Mouse (Mus musculus): ENCODE data around the gene Grik5. TPM values are rescaled to one million over a fixed set of nuclear protein-coding genes. Genes with fewer than 3 reads are reported as not detected.

Grik5 gene
- polyA plus RNA-seq, 1 experiment from 2014 or later: 0.86 TPM

DNA sequence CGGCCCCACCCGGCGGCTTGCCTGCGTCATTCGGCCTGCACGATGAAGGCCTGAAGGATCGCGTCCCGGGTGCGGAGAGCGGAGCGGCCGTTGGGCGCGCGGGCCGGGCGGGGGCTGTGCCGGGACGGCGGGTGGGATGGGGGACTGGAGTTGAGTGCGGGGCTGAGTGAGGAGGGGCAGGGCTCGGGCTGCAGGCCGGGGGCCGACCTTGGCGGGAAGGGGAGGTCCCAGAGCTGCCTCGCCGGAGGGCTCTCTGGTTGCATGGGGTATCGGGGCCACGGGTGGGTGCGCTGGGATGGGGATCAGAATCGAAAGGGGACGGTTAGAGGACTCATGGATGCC is 5.2 kb upstream of the Grik5 start:
- H3K36me3 ChIP-seq: peaks cover 34% of the 10 kb centered on the region
- H3K9me3 ChIP-seq (replicated peaks): no peaks in the 10 kb centered on the region
- peak overlapping the region; percentile 97 for H3K9ac ChIP-seq
- H3K4me3 ChIP-seq (replicated peaks): peak overlapping the region; percentile 81
- H3K4me1 ChIP-seq (replicated peaks): peaks cover 61% of the 10 kb centered on the region
- H3K27me3 ChIP-seq: no peaks in the 10 kb centered on the region
- H3K4me2 ChIP-seq: peak overlapping the region; percentile 82
- DNase-seq (no peak), ATAC-seq (ENCODE audit: low read depth) (no peak)
- peak overlapping the region; percentile 87 for H3K27ac ChIP-seq
- WGBS (ENCODE audit: insufficient replicate concordance): 0% methylated on average over 33 of the region's 33 CpGs

DNA sequence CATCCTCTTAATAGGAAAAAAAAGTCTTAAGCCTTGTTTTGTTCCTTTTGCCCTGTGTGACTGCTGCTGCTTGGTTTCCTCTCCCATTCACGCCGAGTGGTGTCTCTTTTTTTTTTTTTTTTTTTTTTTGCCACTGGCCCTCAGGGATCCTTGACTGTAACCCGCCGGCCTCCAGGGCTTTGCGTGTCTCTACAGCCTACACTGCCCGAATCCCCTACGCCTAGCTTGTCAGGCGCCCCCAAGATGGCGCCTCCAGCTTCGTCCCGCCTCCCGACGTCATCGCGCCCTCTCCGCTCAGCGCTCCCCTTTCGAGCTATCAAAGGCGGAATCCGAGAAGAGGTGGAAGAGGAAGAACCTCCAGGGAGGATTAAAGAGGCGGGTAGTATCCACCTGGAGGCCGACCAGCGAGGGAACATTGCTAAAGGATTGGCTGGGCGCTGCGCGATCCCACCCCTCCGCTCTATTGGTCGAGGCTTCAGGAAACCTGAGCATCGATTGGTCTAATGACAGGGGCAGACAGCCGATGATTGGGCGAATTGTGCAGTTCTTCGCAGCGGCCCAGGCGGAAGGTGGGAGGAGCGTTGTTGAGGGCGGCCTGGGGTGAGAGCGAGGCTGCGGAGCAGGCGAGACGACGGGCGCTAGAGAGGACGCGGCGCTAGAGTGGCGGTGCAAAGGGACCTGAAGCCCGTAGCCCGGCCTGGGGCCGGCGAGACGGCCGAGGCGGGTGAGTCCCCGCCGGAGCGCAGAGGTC is 4.7 kb upstream of the Grik5 start:
- Histone ChIP-seq H3K4me1 (replicated peaks) (peaks cover 66% of the 10 kb centered on the region), H3K36me3 (peaks cover 28% of the 10 kb centered on the region), H3K4me2 (peak overlapping the region; percentile 86), H3K9ac (peak overlapping the region; percentile 97), H3K4me3 (replicated peaks) (peak overlapping the region; percentile 81), H3K27ac (peak overlapping the region; percentile 91), H3K27me3 (0 out of 2 replicates have a peak, but pooled peaks cover 2% of the 10 kb centered on the region), H3K9me3 (replicated peaks) (no peaks in the 10 kb centered on the region)
- WGBS (ENCODE audit: insufficient replicate concordance): under 1% methylated on average over 56 of the region's 56 CpGs
- DNase-seq (peak; percentile 97), ATAC-seq (ENCODE audit: low read depth) (peak; percentile 97)

- peak overlapping the region; percentile 69 for H3K4me3 ChIP-seq (replicated peaks)
- DNase-seq (no peak), ATAC-seq (ENCODE audit: low read depth) (no peak)
- peaks cover 23% of the 10 kb centered on the region for H3K36me3 ChIP-seq
- H3K9ac ChIP-seq: peak overlapping the region; percentile 81
- H3K27ac ChIP-seq: peak overlapping the region; percentile 91
- peak overlapping the region; percentile 86 for H3K4me2 ChIP-seq
- WGBS (ENCODE audit: insufficient replicate concordance): 11% methylated on average over 7 of the region's 7 CpGs
- no peaks in the 10 kb centered on the region for H3K9me3 ChIP-seq (replicated peaks)
- H3K27me3 ChIP-seq: 0 out of 2 replicates have a peak, but pooled peaks cover 5% of the 10 kb centered on the region
- H3K4me1 ChIP-seq (replicated peaks): peaks cover 71% of the 10 kb centered on the region
Observed at GRCm38 (mm10) chr7:25076296-25076662, 4.1 kb upstream of the Grik5 start.

DNA sequence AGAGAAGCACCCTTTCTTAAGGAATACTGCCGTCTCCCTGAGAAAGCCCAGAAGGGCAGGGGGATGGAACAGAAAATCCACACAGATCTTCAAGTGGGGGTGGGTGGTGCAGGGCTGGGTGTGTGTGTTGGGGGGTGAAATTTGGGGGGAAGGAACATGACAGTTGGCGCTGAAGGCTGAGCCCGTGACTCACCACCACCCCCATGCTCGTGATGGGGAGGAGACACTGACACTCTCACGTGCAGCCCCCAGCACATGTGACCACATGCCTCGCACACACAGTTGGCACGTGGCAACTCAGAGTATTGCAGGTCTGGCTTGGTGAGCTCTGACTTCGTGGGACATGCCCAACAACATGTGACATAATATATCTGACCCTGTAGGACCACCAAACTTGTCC is 1.8 kb upstream of the Grik5 start:
- WGBS (ENCODE audit: insufficient replicate concordance): 72% methylated on average over 8 of the region's 8 CpGs
- H3K9me3 ChIP-seq (replicated peaks): no peaks in the 10 kb centered on the region

GRCm38 (mm10) chr7:25072716-25073390 is 707 bp upstream of the Grik5 start:
- peaks cover 4% of the 10 kb centered on the region; the same call in 1 of the 2 replicates for H3K36me3 ChIP-seq
- H3K4me1 ChIP-seq (replicated peaks): peaks cover 60% of the 10 kb centered on the region
- peak overlapping the region; percentile 59 for H3K27ac ChIP-seq
- DNase-seq (peak; percentile 35), ATAC-seq (ENCODE audit: low read depth) (no peak)
- H3K9me3 ChIP-seq (replicated peaks): no peaks in the 10 kb centered on the region
- peak overlapping the region; percentile 60 for H3K4me3 ChIP-seq (replicated peaks)
- H3K4me2 ChIP-seq: peak overlapping the region; percentile 89
- 0 out of 2 replicates have a peak, but pooled peaks cover 5% of the 10 kb centered on the region for H3K27me3 ChIP-seq
- 1% methylated on average over 32 of the region's 33 CpGs for WGBS (ENCODE audit: insufficient replicate concordance)
- H3K9ac ChIP-seq: peak overlapping the region; percentile 75

More for the DNA sequence above, 1.8 kb upstream of the Grik5 start:
- Histone ChIP-seq H3K9ac (no peak overlapping the region), H3K27ac (no peak overlapping the region; the same call in 1 of the 2 replicates), H3K4me2 (no peak overlapping the region), H3K36me3 (no peaks in the 10 kb centered on the region), H3K4me3 (replicated peaks) (no peak overlapping the region), H3K4me1 (replicated peaks) (peaks cover 68% of the 10 kb centered on the region), H3K27me3 (0 out of 2 replicates have a peak, but pooled peaks cover 5% of the 10 kb centered on the region)
- ATAC-seq (ENCODE audit: low read depth): no peak
- no peak for DNase-seq

DNA sequence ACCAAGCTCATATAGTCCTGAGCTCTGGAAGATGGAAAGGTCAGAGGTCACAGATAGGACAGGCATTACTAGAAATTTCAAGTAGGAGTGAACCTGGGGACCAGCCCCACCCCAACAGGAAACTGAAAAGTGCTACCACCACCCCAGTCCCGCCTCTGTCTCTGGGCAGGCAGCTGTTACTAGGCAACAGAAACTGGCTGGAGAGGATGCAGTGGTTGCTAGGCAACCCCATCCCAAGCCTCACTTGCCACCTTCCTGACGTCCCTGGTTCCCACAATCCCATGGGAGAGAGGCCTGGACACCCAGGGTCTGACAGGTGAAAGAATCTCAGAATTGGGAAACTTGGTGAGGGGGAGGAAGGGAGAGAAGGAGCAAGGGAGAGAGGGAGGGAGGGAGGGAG is 3.4 kb downstream of the Grik5 start:
- no peak for DNase-seq
- WGBS (ENCODE audit: insufficient replicate concordance): 42% methylated on average over 2 of the region's 2 CpGs

DNA sequence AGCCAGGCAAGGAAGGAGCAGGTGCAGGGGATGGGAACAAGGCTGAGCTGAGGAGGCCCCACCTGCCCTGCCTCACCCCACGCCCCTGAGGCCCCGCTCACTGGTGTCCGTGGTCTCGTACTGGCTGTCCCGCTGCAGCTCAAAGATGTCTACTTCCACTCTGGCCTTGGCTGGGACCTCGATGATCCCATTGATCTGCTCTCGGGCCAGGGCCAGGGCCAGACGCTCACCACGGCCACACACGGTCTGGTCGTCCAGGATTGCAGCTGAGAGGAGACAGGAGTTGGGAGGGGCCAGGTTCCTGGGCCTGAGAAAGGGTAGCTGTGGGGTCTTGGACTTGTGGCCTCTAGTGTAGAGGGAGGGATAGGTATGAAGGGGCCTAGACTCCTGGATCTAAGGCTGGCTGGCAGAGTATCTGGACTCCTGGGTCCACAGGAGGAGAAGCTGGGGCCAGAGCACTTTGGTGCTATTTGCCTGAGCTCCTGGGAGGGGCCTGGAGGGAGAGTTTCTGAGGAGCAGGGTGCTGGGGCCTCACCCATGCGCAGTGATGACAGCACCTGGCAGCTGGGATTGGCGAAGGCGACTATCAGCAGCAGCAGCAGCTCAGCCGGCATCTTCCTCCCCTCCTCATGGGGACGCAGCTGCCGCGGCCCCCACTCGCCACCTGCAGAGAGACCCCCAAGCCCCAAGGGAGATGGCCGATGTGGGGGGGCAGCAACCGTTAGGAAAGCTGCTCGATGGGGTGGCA is 4.1 kb downstream of the Grik5 start:
- no peak overlapping the region for H3K4me3 ChIP-seq (replicated peaks)
- H3K4me1 ChIP-seq (replicated peaks): peaks cover 26% of the 10 kb centered on the region
- H3K27ac ChIP-seq: no peak overlapping the region
- 0 out of 2 replicates have a peak, but pooled peaks cover 5% of the 10 kb centered on the region for H3K27me3 ChIP-seq
- no peak overlapping the region for H3K4me2 ChIP-seq
- H3K36me3 ChIP-seq: peaks cover 15% of the 10 kb centered on the region; the same call in 1 of the 2 replicates
- WGBS (ENCODE audit: insufficient replicate concordance): 83% methylated on average over 22 of the region's 22 CpGs
- no peak for DNase-seq
- H3K9me3 ChIP-seq (replicated peaks): no peaks in the 10 kb centered on the region
- no peak for ATAC-seq (ENCODE audit: low read depth)
- H3K9ac ChIP-seq: no peak overlapping the region

More for the DNA sequence above, 3.4 kb downstream of the Grik5 start:
- Histone ChIP-seq H3K27ac (no peak overlapping the region), H3K36me3 (peaks cover 11% of the 10 kb centered on the region; the same call in 1 of the 2 replicates), H3K9me3 (replicated peaks) (no peaks in the 10 kb centered on the region), H3K4me1 (replicated peaks) (peaks cover 32% of the 10 kb centered on the region), H3K4me2 (no peak overlapping the region), H3K27me3 (0 out of 2 replicates have a peak, but pooled peaks cover 5% of the 10 kb centered on the region), H3K4me3 (replicated peaks) (no peak overlapping the region), H3K9ac (no peak overlapping the region)
- ATAC-seq (ENCODE audit: low read depth): no peak

- Histone ChIP-seq H3K4me3 (replicated peaks) (no peak overlapping the region), H3K27me3 (0 out of 2 replicates have a peak, but pooled peaks cover 5% of the 10 kb centered on the region), H3K27ac (no peak overlapping the region), H3K4me2 (no peak overlapping the region), H3K36me3 (peaks cover 19% of the 10 kb centered on the region; the same call in 1 of the 2 replicates), H3K9ac (no peak overlapping the region), H3K4me1 (replicated peaks) (peaks cover 19% of the 10 kb centered on the region), H3K9me3 (replicated peaks) (no peaks in the 10 kb centered on the region)
- WGBS (ENCODE audit: insufficient replicate concordance): 78% methylated on average over 7 of the region's 7 CpGs
- DNase-seq (no peak), ATAC-seq (ENCODE audit: low read depth) (no peak)
Observed at GRCm38 (mm10) chr7:25067338-25067737, 4.8 kb downstream of the Grik5 start.

DNA sequence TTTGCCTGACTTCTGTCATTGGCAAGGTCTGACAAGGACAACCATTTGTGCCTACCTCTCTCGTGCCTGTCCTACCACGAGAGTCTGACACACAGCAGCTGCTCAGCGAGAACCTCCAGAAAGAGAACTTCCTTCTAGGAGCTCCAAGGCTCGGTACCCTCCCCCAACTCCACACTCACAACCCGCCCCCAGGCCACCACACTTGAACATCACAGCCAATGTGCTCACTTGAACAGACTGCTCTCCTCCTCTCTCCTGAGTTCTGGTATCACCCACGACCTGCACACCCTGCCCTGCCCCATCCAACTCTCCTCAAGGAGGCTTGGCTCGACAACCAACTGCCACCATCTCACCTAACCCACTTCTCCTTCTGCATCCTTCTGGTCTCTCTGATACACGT is 8.2 kb downstream of the Grik5 start:
- no peak overlapping the region for H3K27ac ChIP-seq
- no peaks in the 10 kb centered on the region for H3K27me3 ChIP-seq
- ATAC-seq (ENCODE audit: low read depth) (no peak), DNase-seq (no peak)
- H3K9me3 ChIP-seq (replicated peaks): no peaks in the 10 kb centered on the region
- H3K4me1 ChIP-seq (replicated peaks): 0 out of 2 replicates have a peak, but pooled peaks cover 2% of the 10 kb centered on the region
- WGBS (ENCODE audit: insufficient replicate concordance): 42% methylated on average over 8 of the region's 8 CpGs
- no peak overlapping the region for H3K4me3 ChIP-seq (replicated peaks)
- no peak overlapping the region for H3K4me2 ChIP-seq
- peaks cover 34% of the 10 kb centered on the region for H3K36me3 ChIP-seq
- no peak overlapping the region for H3K9ac ChIP-seq

GRCm38 (mm10) chr7:25063346-25063745 is 8.8 kb downstream of the Grik5 start:
- H3K9ac ChIP-seq: no peak overlapping the region
- no peak overlapping the region for H3K27ac ChIP-seq
- 60% methylated on average over 6 of the region's 6 CpGs for WGBS (ENCODE audit: insufficient replicate concordance)
- H3K9me3 ChIP-seq (replicated peaks): no peaks in the 10 kb centered on the region
- ATAC-seq (ENCODE audit: low read depth) (no peak), DNase-seq (no peak)
- H3K36me3 ChIP-seq: peaks cover 34% of the 10 kb centered on the region
- H3K27me3 ChIP-seq: no peaks in the 10 kb centered on the region
- no peak overlapping the region for H3K4me2 ChIP-seq
- H3K4me3 ChIP-seq (replicated peaks): no peak overlapping the region
- H3K4me1 ChIP-seq (replicated peaks): 0 out of 2 replicates have a peak, but pooled peaks cover 2% of the 10 kb centered on the region

DNA sequence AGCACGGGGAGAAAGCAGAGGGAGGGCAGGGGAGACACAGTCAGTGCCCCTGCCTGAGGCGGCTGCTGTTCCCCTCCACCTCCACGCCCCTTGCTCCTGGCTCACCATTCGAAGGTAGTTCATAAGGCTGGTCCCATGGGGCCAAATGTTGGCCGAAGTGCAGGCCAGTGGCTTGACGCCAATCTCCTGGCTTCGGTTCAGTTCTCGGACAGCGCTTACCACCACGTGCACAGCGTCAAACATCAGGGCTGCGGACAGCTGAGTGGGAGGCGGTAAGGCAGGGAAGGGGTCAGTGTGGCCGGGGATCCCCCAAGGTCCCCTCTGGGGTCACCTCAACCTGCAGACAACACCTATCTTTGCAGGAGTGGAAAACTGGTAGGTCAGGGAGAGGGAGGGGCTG is 13.3 kb downstream of the Grik5 start:
- Histone ChIP-seq H3K4me3 (replicated peaks) (no peak overlapping the region), H3K4me2 (no peak overlapping the region), H3K9ac (no peak overlapping the region), H3K9me3 (replicated peaks) (no peaks in the 10 kb centered on the region), H3K27me3 (no peaks in the 10 kb centered on the region), H3K27ac (no peak overlapping the region), H3K4me1 (replicated peaks) (no peaks in the 10 kb centered on the region), H3K36me3 (peaks cover 48% of the 10 kb centered on the region)
- 80% methylated on average over 14 of the region's 14 CpGs for WGBS (ENCODE audit: insufficient replicate concordance)
- no peak for DNase-seq
- no peak for ATAC-seq (ENCODE audit: low read depth)

Data from liver, embryonic 13.5 days (tissue).